Mouse (Mus musculus) left cerebral cortex, adult 18-20 months (tissue): ENCODE measurements at regions not wholly inside any gene's neighbourhood (a gene's known extent, or its start where the extent isn't known, plus 50 kb on each side); places are given as distances from the start of the nearest gene placed in this dataset.
"Not testable (repeated sequence)": the region's sequence is repeated elsewhere in the genome, so short reads cannot be mapped to it uniquely, and the experiment has no call there.

ENCODE experiments used
- DNase-seq, 2 experiments: peaks; one replicate each; pipeline ENCODE4 v3.0.0; 2021 to 2022; ENCODE audit warnings: low spot score in 2 of 2, mixed read lengths in 1 of 2

GRCm38 (mm10) chr6:70517932-70518331, 274.1 kb downstream of the Rpia start:
- no peak for DNase-seq

GRCm38 (mm10) chr6:70468623-70469479, 323.2 kb downstream of the Rpia start:
- no peak for DNase-seq

DNA sequence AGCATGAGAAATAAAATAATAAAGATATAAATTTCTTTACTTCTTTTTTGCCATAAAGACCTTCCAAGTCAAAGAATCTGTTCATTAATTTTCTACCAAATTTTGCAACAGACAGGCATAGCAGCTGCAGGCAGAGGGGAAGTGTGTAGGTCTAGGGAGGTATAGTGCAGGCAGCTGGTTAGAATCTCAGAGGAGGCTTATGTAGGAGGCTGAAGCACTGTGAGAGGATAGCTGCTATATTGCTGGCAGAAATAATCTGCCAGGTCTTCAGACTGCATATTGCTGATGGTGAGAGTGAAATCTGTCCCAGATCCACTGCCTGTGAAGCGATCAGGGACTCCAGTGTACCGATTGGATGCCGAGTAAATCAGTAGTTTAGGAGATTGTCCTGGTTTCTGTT, 334.8 kb downstream of the Rpia start:
- DNase-seq = no peak

GRCm38 (mm10) chr6:70434739-70435138, 357.3 kb downstream of the Rpia start:
- peak in 1 of 2 experiments; percentile 5 for DNase-seq

DNA sequence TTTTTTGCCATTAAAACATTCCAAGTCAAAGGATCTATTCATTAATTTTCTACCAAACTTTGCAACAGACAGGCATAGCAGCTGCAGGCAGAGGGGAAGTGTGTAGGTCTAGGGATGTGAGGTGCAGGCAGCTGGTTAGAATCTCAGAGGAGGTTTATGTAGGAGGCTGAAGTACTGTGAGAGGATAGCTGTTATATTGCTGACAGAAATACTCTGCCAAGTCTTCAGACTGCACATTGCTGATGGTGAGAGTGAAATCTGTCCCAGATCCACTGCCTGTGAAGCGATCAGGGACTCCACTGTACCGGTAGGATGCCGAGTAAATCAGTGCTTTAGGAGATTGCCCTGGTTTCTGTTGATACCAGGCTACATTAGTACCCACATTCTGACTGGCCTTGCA, 385.7 kb downstream of the Rpia start:
- DNase-seq = peak; percentile 18 to 25

- DNase-seq = not testable (repeated sequence)
Observed at GRCm38 (mm10) chr6:70389850-70390249, 402.2 kb downstream of the Rpia start.

- DNase-seq = peak; percentile 48 to 72
Observed at GRCm38 (mm10) chr6:70386396-70386795, 405.6 kb downstream of the Rpia start.

DNA sequence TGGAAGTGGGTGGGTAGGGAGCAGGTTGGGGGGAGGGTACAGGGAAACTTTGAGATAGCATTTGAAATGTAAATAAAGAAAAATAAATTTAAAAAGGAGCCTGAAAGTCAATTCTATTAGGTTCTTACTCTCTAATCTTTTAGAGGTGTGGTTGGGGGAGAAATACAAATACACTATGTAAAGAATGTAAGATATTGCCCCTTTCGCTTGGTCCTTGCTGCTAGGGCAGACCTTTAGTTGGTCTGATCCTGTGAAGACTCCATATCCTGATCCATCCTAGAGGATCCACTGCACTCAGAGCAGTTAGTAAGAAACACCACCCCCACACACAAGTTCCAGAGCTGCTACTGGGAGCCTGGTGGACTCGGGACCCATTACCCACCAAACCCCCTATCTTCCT, 412.7 kb downstream of the Rpia start:
- DNase-seq = not testable (repeated sequence)

DNA sequence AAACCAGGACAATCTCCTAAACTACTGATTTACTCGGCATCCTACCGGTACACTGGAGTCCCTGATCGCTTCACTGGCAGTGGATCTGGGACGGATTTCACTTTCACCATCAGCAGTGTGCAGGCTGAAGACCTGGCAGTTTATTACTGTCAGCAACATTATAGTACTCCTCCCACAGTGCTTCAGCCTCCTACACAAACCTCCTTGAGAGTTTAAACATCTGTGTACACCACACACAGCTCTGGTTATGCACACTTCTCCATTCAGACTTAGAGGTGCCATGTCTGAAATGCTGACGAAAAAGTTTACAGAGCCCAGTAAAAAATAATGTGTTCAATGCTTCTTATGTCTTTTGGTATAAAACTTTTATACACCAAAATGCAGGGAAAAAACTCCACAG, 420.2 kb downstream of the Rpia start:
- not testable (repeated sequence) for DNase-seq

DNA sequence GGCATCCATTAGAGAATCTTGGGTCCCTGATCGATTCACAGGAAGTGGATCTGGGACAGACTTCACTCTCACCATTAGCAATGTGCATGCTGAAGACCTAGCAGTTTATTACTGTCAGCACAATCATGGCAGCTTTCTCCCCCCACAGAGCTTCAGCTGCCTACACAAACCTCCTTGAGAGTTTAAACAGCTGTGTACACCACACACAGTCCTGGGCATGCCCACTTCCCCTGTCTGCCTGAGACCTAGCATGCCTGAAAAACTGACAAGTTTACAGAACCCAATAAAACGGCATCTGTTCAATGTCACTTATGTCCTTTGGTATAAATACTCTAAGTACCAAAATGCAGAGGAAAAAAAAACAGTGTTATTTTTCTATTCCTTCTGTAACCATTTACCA, 435.7 kb downstream of the Rpia start:
- peak in 1 of 2 experiments; percentile 21 for DNase-seq

GRCm38 (mm10) chr6:70342147-70342546, 449.9 kb downstream of the Rpia start:
- DNase-seq = no peak

GRCm38 (mm10) chr6:70340691-70341090, 451.3 kb downstream of the Rpia start:
- peak; percentile 6 to 43 for DNase-seq

GRCm38 (mm10) chr6:70315318-70315717, 476.7 kb downstream of the Rpia start:
- no peak for DNase-seq

- DNase-seq = peak; percentile 28 to 57
Observed at GRCm38 (mm10) chr6:70314667-70315066, 477.4 kb downstream of the Rpia start.

DNA sequence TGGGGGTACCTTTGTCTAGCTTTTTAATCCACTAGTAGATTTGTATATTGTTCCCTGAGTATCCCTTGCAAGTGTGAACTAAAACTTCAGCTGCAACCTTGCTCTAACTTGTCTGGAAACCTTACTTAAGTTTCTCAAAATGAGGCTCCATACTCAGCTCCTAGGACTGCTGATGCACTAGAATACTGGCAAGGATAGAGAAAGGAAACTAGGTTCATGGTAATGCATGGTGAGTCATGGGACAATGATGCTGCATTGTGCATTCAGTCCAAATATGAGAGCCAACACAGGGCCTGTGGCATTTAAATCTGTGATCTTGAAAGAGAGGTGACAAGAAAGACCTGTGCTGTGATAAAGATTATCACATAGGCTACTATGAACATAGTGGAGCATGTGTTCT, 490.9 kb downstream of the Rpia start:
- DNase-seq = not testable (repeated sequence)

DNA sequence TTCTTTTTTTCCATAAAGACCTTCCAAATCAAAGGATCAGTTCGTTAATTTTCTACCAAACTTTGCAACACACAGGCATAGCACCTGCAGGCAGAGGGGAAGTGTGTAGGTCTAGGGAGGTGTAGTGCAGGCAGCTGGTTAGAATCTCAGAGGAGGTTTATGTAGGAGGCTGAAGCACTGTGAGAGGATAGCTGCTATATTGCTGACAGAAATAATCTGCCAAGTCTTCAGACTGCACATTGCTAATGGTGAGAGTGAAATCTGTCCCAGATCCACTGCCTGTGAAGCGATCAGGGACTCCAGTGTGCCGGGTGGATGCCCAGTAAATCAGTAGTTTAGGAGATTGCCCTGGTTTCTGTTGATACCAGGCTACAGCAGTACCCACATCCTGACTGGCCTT, 531.8 kb downstream of the Rpia start:
- DNase-seq = peak; percentile 45 to 62

- peak in 1 of 2 experiments; percentile 23 for DNase-seq
Observed at GRCm38 (mm10) chr6:70240167-70240566, 551.9 kb downstream of the Rpia start.

DNA sequence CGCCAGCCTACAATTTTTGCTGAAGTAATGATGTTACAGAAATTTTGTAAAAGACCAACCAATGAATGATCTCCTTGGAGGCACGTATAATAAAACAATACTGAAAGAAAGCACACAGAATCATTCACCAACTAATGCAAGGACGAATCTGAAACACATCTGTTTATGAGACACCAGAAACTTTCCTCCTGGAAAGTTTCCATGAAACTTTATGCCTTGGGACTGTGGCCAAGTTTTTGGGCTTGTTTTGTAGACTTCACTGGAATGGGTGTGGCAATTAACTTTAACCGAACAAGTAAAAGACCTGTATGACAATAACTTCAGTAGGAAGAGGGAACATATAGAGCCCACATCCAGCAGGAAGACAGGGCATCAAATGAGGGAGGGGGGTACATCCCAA, 564.9 kb downstream of the Rpia start:
- no peak for DNase-seq

GRCm38 (mm10) chr6:70216632-70217031, 575.4 kb downstream of the Rpia start:
- DNase-seq = not testable (repeated sequence)

DNA sequence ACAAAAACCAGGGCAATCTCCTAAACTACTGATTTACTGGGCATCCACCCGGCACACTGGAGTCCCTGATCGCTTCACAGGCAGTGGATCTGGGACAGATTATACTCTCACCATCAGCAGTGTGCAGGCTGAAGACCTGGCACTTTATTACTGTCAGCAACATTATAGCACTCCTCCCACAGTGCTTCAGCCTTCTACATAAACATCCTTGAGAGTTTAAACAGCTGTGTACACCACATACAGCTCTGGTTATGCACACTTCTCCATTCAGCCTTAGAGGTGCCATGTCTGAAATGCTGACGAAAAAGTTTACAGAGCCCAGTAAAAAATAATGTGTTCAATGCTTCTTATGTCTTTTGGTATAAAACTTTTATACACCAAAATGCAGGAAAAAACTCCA, 576.3 kb downstream of the Rpia start:
- DNase-seq = not testable (repeated sequence)
